Mouse (Mus musculus) spleen, adult 2 months (tissue): Measurements from ENCODE around the gene Shroom3.

Experiments used
- CTCF ChIP-seq: fragments of 200-500 bp; IDR thresholded peaks from 2 replicates; pipeline ENCODE4 v1.5.1; 2011; ENCODE audit warnings: mild to moderate bottlenecking, inconsistent platforms; ENCODE audit not compliant: insufficient read depth, insufficient read length, insufficient replicate concordance; ENCODE audit errors: extremely low read depth
- POLR2A ChIP-seq: fragments of 200-500 bp; IDR thresholded peaks from 2 replicates; pipeline ENCODE4 v1.6.1; 2011; ENCODE audit warnings: low read depth, low read length, inconsistent platforms

GRCm38 (mm10) chr5:92866546-92866945 lies 183.3 kb downstream of the Shroom3 start:
- TF ChIP-seq CTCF (no peak), POLR2A (no peak)
